Mouse (Mus musculus): ENCODE results near the gene 4931422A03Rik. TPM values are rescaled to one million over a fixed set of nuclear protein-coding genes. Genes with fewer than 3 reads are reported as not detected.

4931422A03Rik gene
- polyA plus RNA-seq, 1 experiment from 2014 or later = 1.8 TPM

- H3K4me1 ChIP-seq (ENCODE audit: control insufficient read depth, low read depth, low read length) = peaks cover 27% of the 10 kb centered on the region
Measured at GRCm38 (mm10) chr2:103956867-103957266, 71.3 kb downstream of the 4931422A03Rik start.

GRCm38 (mm10) chr2:103955714-103956113 lies 72.4 kb downstream of the 4931422A03Rik start:
- peaks cover 22% of the 10 kb centered on the region for H3K4me1 ChIP-seq (ENCODE audit: control insufficient read depth, low read depth, low read length)
- H3K4me2 ChIP-seq (ENCODE audit: low read depth, low read length) = no peak overlapping the region
- no peak for ATAC-seq (ENCODE audit: low read depth)
- no peak overlapping the region for H3K4me3 ChIP-seq (ENCODE audit: low read depth, low read length)
- H3K27ac ChIP-seq (ENCODE audit: low read length) = peak overlapping the region; percentile 94
- H3K36me3 ChIP-seq (ENCODE audit: control insufficient read depth, insufficient read depth) = no peaks in the 10 kb centered on the region
- peak overlapping the region; percentile 54 for H3K9ac ChIP-seq (ENCODE audit: low read depth, low read length)
- WGBS (ENCODE audit: insufficient replicate concordance) = 41% methylated on average over 3 of the region's 3 CpGs
- no peaks in the 10 kb centered on the region for H3K27me3 ChIP-seq (ENCODE audit: control insufficient read depth, insufficient read depth, low read depth, low read length)
- H3K9me3 ChIP-seq (replicated peaks; ENCODE audit: control insufficient read depth, low read length) = no peaks in the 10 kb centered on the region

More at GRCm38 (mm10) chr2:103956867-103957266, 71.3 kb downstream of the 4931422A03Rik start:
- no peaks in the 10 kb centered on the region for H3K9me3 ChIP-seq (replicated peaks; ENCODE audit: control insufficient read depth, low read length)
- H3K27me3 ChIP-seq (ENCODE audit: control insufficient read depth, insufficient read depth, low read depth, low read length) = no peaks in the 10 kb centered on the region
- peak overlapping the region; percentile 77 for H3K4me3 ChIP-seq (ENCODE audit: low read depth, low read length)
- peak overlapping the region; percentile 79 for H3K9ac ChIP-seq (ENCODE audit: low read depth, low read length)
- WGBS (ENCODE audit: insufficient replicate concordance) = 20% methylated on average over 6 of the region's 6 CpGs
- peak; percentile 88 for ATAC-seq (ENCODE audit: low read depth)
- H3K36me3 ChIP-seq (ENCODE audit: control insufficient read depth, insufficient read depth) = peaks cover 2% of the 10 kb centered on the region
- H3K27ac ChIP-seq (ENCODE audit: low read length) = peak overlapping the region; percentile 94
- H3K4me2 ChIP-seq (ENCODE audit: low read depth, low read length) = peak overlapping the region; percentile 73

GRCm38 (mm10) chr2:103953050-103953835 lies 74.9 kb downstream of the 4931422A03Rik start:
- Histone ChIP-seq H3K27me3 (ENCODE audit: control insufficient read depth, insufficient read depth, low read depth, low read length) (no peaks in the 10 kb centered on the region), H3K4me1 (ENCODE audit: control insufficient read depth, low read depth, low read length) (peaks cover 22% of the 10 kb centered on the region), H3K4me3 (ENCODE audit: low read depth, low read length) (no peak overlapping the region), H3K9ac (ENCODE audit: low read depth, low read length) (no peak overlapping the region), H3K4me2 (ENCODE audit: low read depth, low read length) (no peak overlapping the region), H3K36me3 (ENCODE audit: control insufficient read depth, insufficient read depth) (no peaks in the 10 kb centered on the region), H3K9me3 (replicated peaks; ENCODE audit: control insufficient read depth, low read length) (no peaks in the 10 kb centered on the region), H3K27ac (ENCODE audit: low read length) (no peak overlapping the region)
- no peak for ATAC-seq (ENCODE audit: low read depth)
- WGBS (ENCODE audit: insufficient replicate concordance) = 86% methylated on average over 6 of the region's 6 CpGs

GRCm38 (mm10) chr2:103947982-103948655 lies 80.0 kb downstream of the 4931422A03Rik start:
- Histone ChIP-seq H3K36me3 (ENCODE audit: control insufficient read depth, insufficient read depth) (no peaks in the 10 kb centered on the region), H3K9me3 (replicated peaks; ENCODE audit: control insufficient read depth, low read length) (no peaks in the 10 kb centered on the region), H3K9ac (ENCODE audit: low read depth, low read length) (0 out of 2 replicates have a peak overlapping the region, but pooled peaks have one; percentile 6), H3K4me1 (ENCODE audit: control insufficient read depth, low read depth, low read length) (peaks cover 13% of the 10 kb centered on the region), H3K27ac (ENCODE audit: low read length) (no peak overlapping the region), H3K4me3 (ENCODE audit: low read depth, low read length) (no peak overlapping the region), H3K27me3 (ENCODE audit: control insufficient read depth, insufficient read depth, low read depth, low read length) (no peaks in the 10 kb centered on the region), H3K4me2 (ENCODE audit: low read depth, low read length) (no peak overlapping the region)
- 67% methylated on average over 8 of the region's 8 CpGs for WGBS (ENCODE audit: insufficient replicate concordance)
- ATAC-seq (ENCODE audit: low read depth) = no peak

GRCm38 (mm10) chr2:103946892-103947291 lies 81.3 kb downstream of the 4931422A03Rik start:
- 39% methylated on average over 8 of the region's 8 CpGs for WGBS (ENCODE audit: insufficient replicate concordance)
- no peak overlapping the region; the same call in 1 of the 2 replicates for H3K27ac ChIP-seq (ENCODE audit: low read length)
- peak; percentile 16; the same call in 1 of the 2 replicates for ATAC-seq (ENCODE audit: low read depth)

GRCm38 (mm10) chr2:103945571-103946092 lies 82.5 kb downstream of the 4931422A03Rik start:
- H3K27ac ChIP-seq (ENCODE audit: low read length) = peak overlapping the region; percentile 65
- 20% methylated on average over 5 of the region's 5 CpGs for WGBS (ENCODE audit: insufficient replicate concordance)
- ATAC-seq (ENCODE audit: low read depth) = peak; percentile 37
- H3K36me3 ChIP-seq (ENCODE audit: control insufficient read depth, insufficient read depth) = no peaks in the 10 kb centered on the region
- H3K4me1 ChIP-seq (ENCODE audit: control insufficient read depth, low read depth, low read length) = peaks cover 13% of the 10 kb centered on the region
- H3K9me3 ChIP-seq (replicated peaks; ENCODE audit: control insufficient read depth, low read length) = no peaks in the 10 kb centered on the region
- H3K4me2 ChIP-seq (ENCODE audit: low read depth, low read length) = peak overlapping the region; percentile 37
- H3K4me3 ChIP-seq (ENCODE audit: low read depth, low read length) = no peak overlapping the region
- no peak overlapping the region; the same call in 1 of the 2 replicates for H3K9ac ChIP-seq (ENCODE audit: low read depth, low read length)
- H3K27me3 ChIP-seq (ENCODE audit: control insufficient read depth, insufficient read depth, low read depth, low read length) = no peaks in the 10 kb centered on the region

More at GRCm38 (mm10) chr2:103946892-103947291, 81.3 kb downstream of the 4931422A03Rik start:
- Histone ChIP-seq H3K4me1 (ENCODE audit: control insufficient read depth, low read depth, low read length) (peaks cover 13% of the 10 kb centered on the region), H3K36me3 (ENCODE audit: control insufficient read depth, insufficient read depth) (no peaks in the 10 kb centered on the region), H3K27me3 (ENCODE audit: control insufficient read depth, insufficient read depth, low read depth, low read length) (no peaks in the 10 kb centered on the region), H3K4me3 (ENCODE audit: low read depth, low read length) (no peak overlapping the region), H3K4me2 (ENCODE audit: low read depth, low read length) (no peak overlapping the region), H3K9me3 (replicated peaks; ENCODE audit: control insufficient read depth, low read length) (no peaks in the 10 kb centered on the region), H3K9ac (ENCODE audit: low read depth, low read length) (no peak overlapping the region)

GRCm38 (mm10) chr2:103944859-103945258 lies 83.3 kb downstream of the 4931422A03Rik start:
- Histone ChIP-seq H3K9me3 (replicated peaks; ENCODE audit: control insufficient read depth, low read length) (no peaks in the 10 kb centered on the region), H3K27ac (ENCODE audit: low read length) (peak overlapping the region; percentile 18; the same call in 1 of the 2 replicates), H3K4me3 (ENCODE audit: low read depth, low read length) (no peak overlapping the region), H3K27me3 (ENCODE audit: control insufficient read depth, insufficient read depth, low read depth, low read length) (no peaks in the 10 kb centered on the region), H3K9ac (ENCODE audit: low read depth, low read length) (no peak overlapping the region), H3K36me3 (ENCODE audit: control insufficient read depth, insufficient read depth) (no peaks in the 10 kb centered on the region), H3K4me1 (ENCODE audit: control insufficient read depth, low read depth, low read length) (peaks cover 13% of the 10 kb centered on the region), H3K4me2 (ENCODE audit: low read depth, low read length) (no peak overlapping the region)
- WGBS (ENCODE audit: insufficient replicate concordance) = 30% methylated on average over 2 of the region's 2 CpGs
- no peak for ATAC-seq (ENCODE audit: low read depth)

GRCm38 (mm10) chr2:103941085-103941484 lies 87.1 kb downstream of the 4931422A03Rik start:
- Histone ChIP-seq H3K4me2 (ENCODE audit: low read depth, low read length) (no peak overlapping the region), H3K27ac (ENCODE audit: low read length) (no peak overlapping the region), H3K9me3 (replicated peaks; ENCODE audit: control insufficient read depth, low read length) (no peaks in the 10 kb centered on the region), H3K27me3 (ENCODE audit: control insufficient read depth, insufficient read depth, low read depth, low read length) (no peaks in the 10 kb centered on the region), H3K36me3 (ENCODE audit: control insufficient read depth, insufficient read depth) (no peaks in the 10 kb centered on the region), H3K4me3 (ENCODE audit: low read depth, low read length) (no peak overlapping the region), H3K4me1 (ENCODE audit: control insufficient read depth, low read depth, low read length) (peaks cover 11% of the 10 kb centered on the region), H3K9ac (ENCODE audit: low read depth, low read length) (no peak overlapping the region)
- 71% methylated on average over 3 of the region's 3 CpGs for WGBS (ENCODE audit: insufficient replicate concordance)
- no peak for ATAC-seq (ENCODE audit: low read depth)
